Mouse (Mus musculus) telencephalon, adult 2 months (tissue): Measurements from ENCODE around the gene Mier3.
A peak's percentile ranks its signal among the peaks of the same experiment; 100 is the strongest.

Source experiments
- DNase-seq: peaks from one replicate; pipeline ENCODE4 v3.0.0-alpha.2; 2011; ENCODE audit warnings: low read depth, low spot score

Mier3 gene

GRCm38 (mm10) chr13:111680679-111681078, at the start of gene Mier3:
Gene Mier3, plus strand, starts transcription at chr13:111680979.
- no peak for DNase-seq

- no peak for DNase-seq
These were observed 46.3 kb upstream of the Mier3 start for GRCm38 (mm10) chr13:111634163-111635160.

- DNase-seq: no peak
These were observed 40.5 kb upstream of the Mier3 start for GRCm38 (mm10) chr13:111640319-111640718.

GRCm38 (mm10) chr13:111643636-111644035, 37.1 kb upstream of the Mier3 start:
- no peak for DNase-seq

GRCm38 (mm10) chr13:111646204-111646603, 34.6 kb upstream of the Mier3 start:
- no peak for DNase-seq

- no peak for DNase-seq
These were observed 33.5 kb upstream of the Mier3 start for GRCm38 (mm10) chr13:111647279-111647678.

- DNase-seq: no peak
These were observed 29.8 kb upstream of the Mier3 start for GRCm38 (mm10) chr13:111651020-111651419.

- no peak for DNase-seq
These were observed 25.5 kb upstream of the Mier3 start for GRCm38 (mm10) chr13:111655273-111655672.

- no peak for DNase-seq
These were observed 24.9 kb upstream of the Mier3 start for GRCm38 (mm10) chr13:111655856-111656255.

- no peak for DNase-seq
These were observed 24.5 kb upstream of the Mier3 start for GRCm38 (mm10) chr13:111656309-111656708.

- DNase-seq: no peak
These were observed 24.0 kb upstream of the Mier3 start for GRCm38 (mm10) chr13:111656769-111657168.

GRCm38 (mm10) chr13:111658501-111659280, 22.1 kb upstream of the Mier3 start:
- DNase-seq: no peak

GRCm38 (mm10) chr13:111659430-111659829, 21.3 kb upstream of the Mier3 start:
- no peak for DNase-seq

GRCm38 (mm10) chr13:111660072-111660471, 20.7 kb upstream of the Mier3 start:
- DNase-seq: no peak

GRCm38 (mm10) chr13:111660556-111660955, 20.2 kb upstream of the Mier3 start:
- DNase-seq: no peak

GRCm38 (mm10) chr13:111668016-111668415, 12.8 kb upstream of the Mier3 start:
- DNase-seq: no peak

- DNase-seq: no peak
These were observed 3.9 kb upstream of the Mier3 start for GRCm38 (mm10) chr13:111676841-111677240.

- no peak for DNase-seq
These were observed 3.4 kb downstream of the Mier3 start for GRCm38 (mm10) chr13:111684056-111684625.

- peak; percentile 32 for DNase-seq
These were observed 5.1 kb downstream of the Mier3 start for GRCm38 (mm10) chr13:111685751-111686462.

- DNase-seq: no peak
These were observed 5.9 kb downstream of the Mier3 start for GRCm38 (mm10) chr13:111686522-111687284.
